Mouse (Mus musculus) ES-Bruce4 (cell line): ENCODE results near the gene Mcpt4. TPM values are rescaled to one million over a fixed set of nuclear protein-coding genes. Genes with fewer than 3 reads are reported as not detected.

Experiments used
- H3K27ac ChIP-seq: 2 replicates; pipeline ENCODE4 v1.5.1; 2012; ENCODE audit warnings: low read length, inconsistent platforms; ENCODE audit not compliant: insufficient read depth
- H3K27me3 ChIP-seq: 2 replicates; pipeline ENCODE4 v1.6.1; 2012; ENCODE audit warnings: mild to moderate bottlenecking, low read length, inconsistent platforms; ENCODE audit not compliant: control insufficient read depth, poor library complexity, insufficient read depth, severe bottlenecking
- H3K36me3 ChIP-seq: 2 replicates; pipeline ENCODE4 v1.6.1; 2012; ENCODE audit warnings: inconsistent platforms, mild to moderate bottlenecking, low read length, moderate library complexity; ENCODE audit not compliant: control insufficient read depth, poor library complexity, insufficient read depth, severe bottlenecking
- H3K4me1 ChIP-seq: one replicate; pipeline ENCODE4 v1.8.1; 2011; ENCODE audit warnings: low read length; ENCODE audit not compliant: control insufficient read depth, insufficient read depth
- H3K4me3 ChIP-seq: 2 replicates; pipeline ENCODE4 v1.5.1; 2011; ENCODE audit warnings: low read depth, mild to moderate bottlenecking, low read length
- H3K9ac ChIP-seq: 2 replicates; pipeline ENCODE4 v1.6.1; 2012; ENCODE audit warnings: low read depth, mild to moderate bottlenecking, inconsistent platforms; ENCODE audit not compliant: poor library complexity, severe bottlenecking
- H3K9me3 ChIP-seq: replicated peaks from 2 replicates; pipeline ENCODE4 v1.6.1; 2012; ENCODE audit warnings: mild to moderate bottlenecking, low read length, inconsistent platforms; ENCODE audit not compliant: control insufficient read depth, poor library complexity, insufficient read depth, severe bottlenecking
- CTCF ChIP-seq: IDR thresholded peaks from one replicate; pipeline ENCODE4 v1.8.1; 2011; ENCODE audit warnings: low read depth, low read length
- EP300 ChIP-seq: IDR thresholded peaks from 2 replicates; pipeline ENCODE4 v1.6.1; 2011; ENCODE audit warnings: low read depth, low read length; ENCODE audit not compliant: insufficient read depth
- POLR2A ChIP-seq: IDR thresholded peaks from one replicate; pipeline ENCODE4 v1.8.1; 2011; ENCODE audit warnings: low read length; ENCODE audit not compliant: insufficient read depth
- polyA plus RNA-seq: library from polyadenylated mRNA; stranded (reverse); fragments of >200 nt; gene quantifications from 2 replicates; pipeline ENCODE4 v1.2.4, GENCODE M21; 2011; ENCODE audit warnings: low read depth; ENCODE audit not compliant: missing spikeins, insufficient read depth, insufficient read length

The Mcpt4 gene
- polyA plus RNA-seq, 1 experiment, result not detected

DNA sequence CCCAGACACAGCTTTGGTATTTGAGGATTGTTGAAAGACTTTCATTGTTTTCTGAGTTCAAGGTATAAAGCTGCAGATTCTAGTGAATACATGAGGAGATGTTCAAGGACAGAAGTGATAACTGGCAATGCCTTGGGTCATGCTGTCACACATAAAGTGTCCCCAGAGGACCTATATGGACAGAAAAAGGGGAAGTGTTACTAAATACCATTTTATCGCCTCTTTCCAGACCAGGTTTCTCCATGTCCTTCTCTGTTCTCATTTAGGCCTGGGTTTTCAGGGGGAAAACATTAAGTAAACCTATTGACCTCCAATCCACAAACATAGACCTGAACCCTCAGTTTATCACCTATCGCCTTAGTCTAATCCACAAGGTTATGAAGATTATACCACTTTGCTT is 48.2 kb downstream of the Mcpt4 start:
- no peak for TF ChIP-seq CTCF
- TF ChIP-seq POLR2A, result no peak
- no peak for TF ChIP-seq EP300
- Histone ChIP-seq H3K4me1 (no peaks in the 10 kb centered on the region), H3K27me3 (no peaks in the 10 kb centered on the region), H3K9ac (no peak overlapping the region), H3K36me3 (no peaks in the 10 kb centered on the region), H3K4me3 (no peak overlapping the region), H3K9me3 (no peaks in the 10 kb centered on the region), H3K27ac (no peak overlapping the region)

DNA sequence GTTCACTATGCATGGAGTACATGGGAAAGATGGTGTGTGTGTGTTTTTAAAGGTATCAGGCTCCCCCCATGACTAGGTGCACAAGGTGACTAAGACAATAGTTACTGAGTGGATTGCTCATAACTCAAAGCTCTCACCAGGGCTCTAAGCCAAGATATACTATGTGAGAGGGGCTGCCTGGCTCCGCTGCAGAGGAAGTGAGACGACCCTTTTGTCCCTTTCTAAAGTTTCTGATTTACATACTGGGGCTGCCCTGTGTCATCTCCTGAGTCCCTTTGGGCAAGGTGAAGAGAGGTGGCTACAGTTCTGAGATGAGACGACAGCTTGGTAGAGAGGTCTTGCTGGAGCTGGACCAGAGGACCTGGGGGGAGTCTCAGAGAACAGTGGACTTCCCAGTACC is 49.0 kb downstream of the Mcpt4 start:
- no peak overlapping the region for H3K9ac ChIP-seq
- H3K27me3 ChIP-seq, result no peaks in the 10 kb centered on the region

More for the DNA sequence above, 49.0 kb downstream of the Mcpt4 start:
- Histone ChIP-seq H3K4me3 (no peak overlapping the region), H3K36me3 (no peaks in the 10 kb centered on the region), H3K4me1 (no peaks in the 10 kb centered on the region), H3K9me3 (peaks cover 4% of the 10 kb centered on the region), H3K27ac (no peak overlapping the region)
- TF ChIP-seq POLR2A (no peak), CTCF (no peak), EP300 (no peak)

Other genes starting within 250 kb of the Mcpt4 start
- gene Nfatc4, start 239.2 kb downstream of the Mcpt4 start, polyA plus RNA-seq, result 57.0 and 57.7 TPM in 2 replicates
- 21.5 and 24.6 TPM in 2 replicates for gene Nynrin, start 208.3 kb downstream of the Mcpt4 start, polyA plus RNA-seq
- 0.21 and 0.27 TPM in 2 replicates for gene Cbln3, start 177.9 kb downstream of the Mcpt4 start, polyA plus RNA-seq
- gene Khnyn, start 177.4 kb downstream of the Mcpt4 start, polyA plus RNA-seq, result 29.8 and 30.9 TPM in 2 replicates
- gene Sdr39u1, start 162.0 kb downstream of the Mcpt4 start, polyA plus RNA-seq, result 7.9 and 13.2 TPM in 2 replicates
- not detected in 2 replicates for gene Cma1, start 117.6 kb downstream of the Mcpt4 start, polyA plus RNA-seq
- not detected in 2 replicates for gene Cma2, start 111.3 kb downstream of the Mcpt4 start, polyA plus RNA-seq
- not detected in 2 replicates for gene Mcpt1, start 44.3 kb downstream of the Mcpt4 start, polyA plus RNA-seq
- gene Mcpt9, start 31.8 kb downstream of the Mcpt4 start, polyA plus RNA-seq, result not detected in 2 replicates
- not detected in 2 replicates for gene Mcpt2, start 20.3 kb downstream of the Mcpt4 start, polyA plus RNA-seq
- gene Mcpt8, start 23.0 kb upstream of the Mcpt4 start, polyA plus RNA-seq, result not detected in 2 replicates
- not detected in 2 replicates for gene Ctsg, start 40.3 kb upstream of the Mcpt4 start, polyA plus RNA-seq
- not detected in 2 replicates for gene Gzme, start 58.3 kb upstream of the Mcpt4 start, polyA plus RNA-seq
- gene Gzmd, start 70.3 kb upstream of the Mcpt4 start, polyA plus RNA-seq, result not detected in 2 replicates
- not detected in 2 replicates for gene Gzmg, start 97.3 kb upstream of the Mcpt4 start, polyA plus RNA-seq
- gene Gzmn, start 112.3 kb upstream of the Mcpt4 start, polyA plus RNA-seq, result not detected in 2 replicates
- gene Gzmf, start 149.1 kb upstream of the Mcpt4 start, polyA plus RNA-seq, result not detected in 2 replicates
- gene Gzmc, start 172.3 kb upstream of the Mcpt4 start, polyA plus RNA-seq, result not detected in 2 replicates
- gene Gzmb, start 199.9 kb upstream of the Mcpt4 start, polyA plus RNA-seq, result not detected in 2 replicates